Mouse (Mus musculus) heart, embryonic 11.5 days (tissue): ENCODE data around the gene Rps6kl1. TPM values are rescaled to one million over a fixed set of nuclear protein-coding genes. Genes with fewer than 3 reads are reported as not detected.

ENCODE experiments used
- polyA plus RNA-seq: library from polyadenylated mRNA; unstranded; fragments of >200 nt; fragmentation: Nextera tagmentation; extraction: Ambion mirVana; gene quantifications from 2 replicates; pipeline ENCODE4 v1.2.1, GENCODE M21; 2014

Gene Rps6kl1
- polyA plus RNA-seq, 1 experiment from 2014 or later = 0.94 TPM

Other genes starting within 250 kb of the Rps6kl1 start
- 92.3 and 102 TPM in 2 replicates for gene Fcf1, start 180.4 kb downstream of the Rps6kl1 start, polyA plus RNA-seq
- 13.1 and 16.1 TPM in 2 replicates for gene Arel1, start 180.4 kb downstream of the Rps6kl1 start, polyA plus RNA-seq
- 28.5 and 30.4 TPM in 2 replicates for gene Ylpm1, start 154.9 kb downstream of the Rps6kl1 start, polyA plus RNA-seq
- gene Prox2, start 40.5 kb downstream of the Rps6kl1 start, polyA plus RNA-seq = 2.5 and 3.1 TPM in 2 replicates
- 170 and 200 TPM in 2 replicates for gene Dlst, start 40.4 kb downstream of the Rps6kl1 start, polyA plus RNA-seq
- gene Pgf, start 26.5 kb upstream of the Rps6kl1 start, polyA plus RNA-seq = 9.0 and 12.7 TPM in 2 replicates
- 60.4 and 60.6 TPM in 2 replicates for gene Eif2b2, start 68.2 kb upstream of the Rps6kl1 start, polyA plus RNA-seq
- 6.7 and 8.3 TPM in 2 replicates for gene Mlh3, start 119.3 kb upstream of the Rps6kl1 start, polyA plus RNA-seq
- gene Acyp1, start 137.2 kb upstream of the Rps6kl1 start, polyA plus RNA-seq = 68.6 and 70.6 TPM in 2 replicates
- 0.69 and 0.93 TPM in 2 replicates for gene Zc2hc1c, start 137.3 kb upstream of the Rps6kl1 start, polyA plus RNA-seq
- 10.5 and 15.6 TPM in 2 replicates for gene Nek9, start 188.1 kb upstream of the Rps6kl1 start, polyA plus RNA-seq
- gene Tmed10, start 223.6 kb upstream of the Rps6kl1 start, polyA plus RNA-seq = 330 and 334 TPM in 2 replicates